Mouse (Mus musculus) right cerebral cortex, postnatal 25 days (tissue): ENCODE measurements at regions not wholly inside any gene's neighbourhood (a gene's known extent, or its start where the extent isn't known, plus 50 kb on each side); places are given as distances from the start of the nearest gene placed in this dataset.

Source experiments
- DNase-seq: peaks from one replicate; pipeline ENCODE4 v3.0.0; 2022

GRCm38 (mm10) chr4:5379215-5379614 is 586.1 kb upstream of the Impad1 start:
- no peak for DNase-seq

- no peak for DNase-seq
Measured at GRCm38 (mm10) chr4:5358274-5358673, 565.1 kb upstream of the Impad1 start.

GRCm38 (mm10) chr4:5346226-5346625 is 553.1 kb upstream of the Impad1 start:
- no peak for DNase-seq

GRCm38 (mm10) chr4:5344739-5345138 is 551.6 kb upstream of the Impad1 start:
- DNase-seq, result no peak

- no peak for DNase-seq
Measured at GRCm38 (mm10) chr4:5344311-5344710, 551.2 kb upstream of the Impad1 start.

GRCm38 (mm10) chr4:5337158-5337896 is 544.2 kb upstream of the Impad1 start:
- DNase-seq, result no peak

GRCm38 (mm10) chr4:5335030-5335429 is 541.9 kb upstream of the Impad1 start:
- no peak for DNase-seq

GRCm38 (mm10) chr4:5328497-5329194 is 535.5 kb upstream of the Impad1 start:
- no peak for DNase-seq

GRCm38 (mm10) chr4:5327171-5327661 is 534.1 kb upstream of the Impad1 start:
- peak; percentile 12 for DNase-seq

GRCm38 (mm10) chr4:5301461-5301860 is 508.3 kb upstream of the Impad1 start:
- DNase-seq, result no peak

GRCm38 (mm10) chr4:5301017-5301416 is 507.9 kb upstream of the Impad1 start:
- no peak for DNase-seq

- DNase-seq, result no peak
Measured at GRCm38 (mm10) chr4:5299208-5299607, 506.1 kb upstream of the Impad1 start.

- no peak for DNase-seq
Measured at GRCm38 (mm10) chr4:5294030-5294429, 500.9 kb upstream of the Impad1 start.

GRCm38 (mm10) chr4:5276113-5276512 is 483.0 kb upstream of the Impad1 start:
- no peak for DNase-seq
